Mouse (Mus musculus) retina, adult 2 months (tissue): Measurements from ENCODE around the gene Depdc5.
A peak's percentile ranks its signal among the peaks of the same experiment; 100 is the strongest.
"Not testable (repeated sequence)": the region's sequence is repeated elsewhere in the genome, so short reads cannot be mapped to it uniquely, and the experiment has no call there.

ENCODE experiments used
- DNase-seq: peaks from one replicate; pipeline ENCODE4 v3.0.0-alpha.2; 2012; ENCODE audit warnings: low read depth, low spot score

Depdc5 gene

DNA sequence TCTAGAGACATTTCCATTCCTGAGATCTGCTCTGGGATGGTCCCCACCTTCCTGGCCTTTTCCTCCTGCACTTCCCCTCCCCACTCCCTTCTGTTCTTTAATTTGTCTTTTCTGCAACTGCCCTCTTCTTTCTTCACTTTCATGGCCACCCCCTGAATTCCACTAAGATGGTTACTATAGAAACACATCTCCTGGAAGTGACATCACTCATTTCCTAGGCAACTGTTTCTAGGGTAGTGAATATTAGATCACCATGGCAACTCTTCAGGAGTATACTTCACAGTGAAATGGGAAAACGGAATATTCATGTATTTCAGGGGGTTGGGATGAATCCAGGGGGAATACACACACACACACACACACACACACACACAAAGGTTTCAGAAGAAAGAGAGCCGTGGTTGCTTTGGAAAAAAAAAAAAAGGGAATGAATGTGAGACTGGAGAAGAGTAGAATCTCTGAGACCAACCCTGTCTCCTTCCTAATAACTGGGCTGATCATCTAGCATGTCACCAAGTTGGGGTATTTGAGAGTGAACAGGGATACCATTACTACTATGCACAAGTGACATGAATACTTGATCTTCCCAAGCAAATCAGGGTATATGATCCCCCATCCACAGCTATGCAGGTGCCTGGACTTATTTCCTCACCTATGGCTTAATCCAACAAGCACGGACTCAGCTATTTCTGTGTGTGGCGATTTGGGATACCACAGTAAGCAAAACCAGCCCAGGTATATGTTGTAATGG lies 167.1 kb downstream of the Depdc5 start:
- no peak for DNase-seq

DNA sequence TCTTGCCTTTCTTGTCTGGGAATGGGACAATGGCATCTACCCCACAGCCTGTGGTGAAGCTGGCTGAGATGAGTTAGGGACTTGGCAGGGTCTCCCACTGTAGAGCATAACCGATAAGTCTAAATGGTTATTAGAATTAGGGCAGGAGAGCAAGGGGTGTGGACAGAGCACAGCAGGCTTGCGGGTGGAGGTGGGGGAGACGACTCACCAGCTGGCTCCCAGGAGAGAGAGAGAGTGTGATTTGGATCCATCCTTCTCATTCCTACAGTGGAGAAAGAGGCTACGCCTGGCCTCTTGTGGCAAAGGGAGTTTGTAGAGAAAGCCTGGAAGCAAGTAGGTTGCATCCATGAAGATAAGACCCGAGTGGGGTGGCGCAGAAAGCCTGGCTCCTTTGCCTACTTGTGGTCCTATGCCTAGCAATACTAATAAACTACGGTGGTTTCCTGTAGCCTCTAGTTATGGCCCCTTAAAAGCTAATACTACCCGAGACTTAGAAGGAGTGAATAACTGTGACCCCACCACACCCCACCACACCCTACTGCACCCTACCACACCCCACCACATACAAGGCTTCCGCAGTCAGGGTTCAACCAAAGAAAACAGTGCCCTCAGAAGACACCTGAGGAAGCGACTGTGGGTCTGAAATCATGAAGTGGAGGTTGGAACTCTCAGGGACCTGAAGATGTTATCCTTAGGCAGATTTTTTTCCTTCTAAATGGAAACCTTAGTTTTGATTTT lies 168.7 kb downstream of the Depdc5 start:
- DNase-seq: no peak

GRCm38 (mm10) chr5:33033121-33033520 lies 169.6 kb downstream of the Depdc5 start:
- DNase-seq: peak; percentile 61

DNA sequence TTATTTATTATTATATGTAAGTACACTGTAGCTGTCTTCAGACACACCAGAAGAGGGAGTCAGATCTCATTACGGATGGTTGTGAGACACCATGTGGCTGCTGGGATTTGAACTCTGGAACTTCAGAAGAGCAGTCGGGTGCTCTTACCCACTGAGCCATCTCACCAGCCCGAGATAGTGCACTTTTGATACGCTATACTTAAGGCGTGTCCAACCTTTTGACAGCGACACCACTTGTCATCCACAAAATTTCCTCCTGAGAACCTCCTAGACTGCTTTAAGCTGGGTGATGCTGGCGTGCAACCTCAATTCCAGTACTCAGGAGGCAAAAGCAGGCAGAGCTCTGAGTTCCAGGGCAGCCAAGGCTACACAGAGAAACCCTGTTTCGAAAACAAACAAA lies 170.1 kb downstream of the Depdc5 start:
- DNase-seq: not testable (repeated sequence)

GRCm38 (mm10) chr5:33034100-33034499 lies 170.6 kb downstream of the Depdc5 start:
- no peak for DNase-seq

DNA sequence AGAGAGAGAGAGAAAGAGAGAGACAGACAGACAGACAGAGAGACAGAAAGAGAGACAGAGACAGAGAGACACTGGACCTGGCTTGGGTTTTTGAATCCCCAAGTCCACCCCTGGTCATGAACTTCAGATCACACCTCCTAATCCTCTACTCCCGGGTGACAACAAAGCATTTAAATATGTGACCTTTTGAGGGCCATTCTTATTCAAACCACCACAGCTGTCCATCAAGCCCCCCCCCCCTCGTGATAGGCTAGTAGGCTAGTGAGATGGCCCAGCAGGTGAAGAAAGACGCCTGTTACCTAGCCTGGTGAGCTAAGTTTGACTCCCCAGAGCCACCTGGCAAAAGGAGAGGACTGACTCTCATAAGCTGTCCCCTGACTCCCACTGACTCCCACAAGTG lies 171.4 kb downstream of the Depdc5 start:
- no peak for DNase-seq

DNA sequence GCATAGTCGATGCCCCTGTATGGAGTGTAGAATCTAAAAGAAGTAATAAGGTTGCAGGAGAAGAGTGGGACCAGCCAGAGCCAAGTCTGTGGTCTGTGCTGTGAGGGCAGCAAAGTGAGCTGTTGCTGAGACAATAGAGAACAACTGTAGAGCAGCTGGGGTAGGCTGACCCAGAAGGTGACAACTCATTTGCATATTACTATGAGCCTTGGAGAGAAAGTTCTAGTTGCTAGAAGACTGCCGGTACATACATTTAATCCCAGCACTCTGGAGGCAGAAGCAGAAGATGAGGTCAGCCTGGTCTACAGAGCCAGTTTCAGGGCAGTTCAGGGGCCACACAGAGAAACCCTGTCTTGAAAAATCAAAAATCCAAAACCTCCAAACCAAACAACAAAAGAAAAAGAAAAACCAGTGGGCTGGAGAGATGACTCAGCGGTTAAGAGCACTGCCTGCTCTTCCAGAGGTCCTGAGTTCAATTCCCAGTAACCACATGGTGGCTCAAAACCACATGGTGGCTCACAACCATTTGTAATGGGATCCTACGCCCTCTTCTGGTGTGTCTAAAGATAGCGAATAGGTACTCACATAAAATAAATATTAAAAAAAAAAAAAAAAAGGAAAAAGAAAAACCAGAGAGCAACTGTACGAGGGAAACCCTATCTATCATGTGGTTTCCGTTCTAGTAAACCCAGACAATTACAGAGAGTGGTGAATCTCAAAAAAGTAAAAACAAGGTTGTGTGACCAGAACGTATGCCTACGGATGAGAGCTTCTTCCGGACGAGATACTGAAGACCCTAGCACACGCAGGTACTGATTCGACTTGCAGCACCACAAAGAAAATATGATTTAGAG lies 175.4 kb downstream of the Depdc5 start:
- DNase-seq: no peak

- DNase-seq: peak; percentile 30
Observed at GRCm38 (mm10) chr5:33039510-33039911, 176.0 kb downstream of the Depdc5 start.

DNA sequence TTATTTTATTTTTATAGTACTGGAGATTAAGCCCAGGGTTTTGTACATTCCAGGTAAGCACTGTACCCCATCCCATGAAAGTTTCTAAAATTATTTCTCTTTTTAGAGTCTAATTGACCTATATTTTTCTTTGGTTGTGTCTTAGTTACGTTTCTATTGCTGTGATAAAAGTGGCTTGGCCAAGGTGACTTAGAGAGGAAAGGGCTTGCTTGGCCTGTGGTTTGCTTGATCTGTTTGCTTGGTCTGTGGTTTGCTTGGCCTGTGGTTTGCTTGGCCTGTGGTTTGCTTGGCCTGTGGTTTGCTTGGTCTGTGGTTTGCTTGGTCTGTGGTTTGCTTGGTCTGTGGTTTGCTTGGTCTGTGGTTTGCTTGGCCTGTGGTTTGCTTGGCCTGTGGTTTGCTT lies 177.2 kb downstream of the Depdc5 start:
- DNase-seq: not testable (repeated sequence)

DNA sequence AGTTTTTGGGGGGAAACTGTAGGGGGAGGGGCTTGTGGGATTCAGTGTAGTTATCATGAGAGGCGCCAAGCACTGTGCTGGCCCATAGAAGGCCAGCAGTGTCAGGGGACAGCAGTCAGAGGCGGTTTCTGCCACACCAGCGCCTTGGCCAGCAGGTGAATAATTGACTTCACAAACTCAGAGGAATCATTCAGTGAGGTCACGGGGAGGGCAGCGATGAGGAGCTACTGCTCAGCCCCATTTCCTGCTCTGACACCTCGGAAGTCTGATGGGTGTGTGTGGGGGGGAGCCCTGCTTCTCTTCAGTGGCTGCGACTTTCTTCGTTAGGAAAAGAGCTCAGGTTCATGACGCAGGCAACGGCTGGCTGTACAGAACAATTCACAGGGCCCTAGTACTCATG lies 179.9 kb downstream of the Depdc5 start:
- DNase-seq: no peak
